Mouse (Mus musculus) splenic B cell, adult 2 months (primary cell): Measurements from ENCODE around the gene Trex1.

Experiments used
- DNase-seq: peaks from one replicate; pipeline ENCODE4 v3.0.0-alpha.2; 2011; ENCODE audit warnings: low read depth, low spot score
- H3K27me3 ChIP-seq: 2 replicates; pipeline ENCODE4 v1.6.1; 2012; ENCODE audit warnings: mild to moderate bottlenecking, low read length, moderate library complexity, mixed read lengths; ENCODE audit not compliant: control insufficient read depth, poor library complexity, insufficient read depth, severe bottlenecking
- H3K36me3 ChIP-seq: 2 replicates; pipeline ENCODE4 v1.6.1; 2012; ENCODE audit warnings: mild to moderate bottlenecking, low read length, moderate library complexity, mixed read lengths; ENCODE audit not compliant: control insufficient read depth, poor library complexity, insufficient read depth, severe bottlenecking

The Trex1 gene

DNA sequence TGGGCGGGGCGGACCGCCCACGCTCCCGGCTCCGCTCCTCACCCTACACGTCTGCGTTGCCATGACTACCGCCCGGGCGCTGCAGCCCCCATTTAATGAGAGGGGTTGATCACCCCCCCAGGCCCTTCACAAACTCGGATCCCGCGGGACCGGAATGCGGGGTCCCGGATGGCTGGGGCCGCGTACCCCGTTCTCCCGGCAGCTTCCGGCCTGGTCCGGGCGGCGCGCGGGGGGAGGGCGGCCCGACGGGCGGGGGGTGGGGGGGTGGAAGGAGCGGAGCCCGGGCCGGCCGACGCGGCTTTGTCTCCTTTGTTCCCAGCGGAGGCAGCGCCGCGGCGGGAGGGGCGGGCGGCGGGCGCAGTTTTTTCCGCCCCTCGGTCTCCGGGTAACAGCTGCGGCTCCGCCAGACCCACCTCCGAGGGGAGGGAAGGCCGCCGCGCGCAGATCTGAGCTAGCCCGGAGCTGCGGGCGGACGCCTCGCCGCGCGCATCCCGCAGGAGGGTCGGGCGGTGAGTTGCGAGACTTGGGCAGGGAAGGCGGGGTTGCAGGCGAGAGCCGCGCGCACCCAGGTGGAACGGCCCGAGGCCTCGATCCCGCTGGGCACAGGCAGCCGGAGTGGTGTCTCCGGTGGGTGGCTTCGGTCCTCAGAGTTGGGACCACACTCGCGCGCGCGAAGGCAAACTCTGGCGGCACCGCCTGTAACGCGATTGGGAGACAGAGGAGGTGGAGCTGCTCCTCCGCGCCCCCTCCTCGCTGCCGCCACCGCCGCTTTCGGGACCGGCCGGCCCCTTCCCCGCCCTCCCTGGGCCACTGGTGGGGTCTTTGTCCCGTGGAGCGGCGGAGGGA is 35.8 kb upstream of the Trex1 start, which contains the start of gene Plxnb1:
Gene Plxnb1 (plus strand): TSS at position 253 of the 846 bp plus-strand sequence.
- H3K27me3 ChIP-seq, result no peaks in the 10 kb centered on the region
- peak; percentile 68 for DNase-seq
- peaks cover 2% of the 10 kb centered on the region; the same call in 1 of the 2 replicates for H3K36me3 ChIP-seq

DNA sequence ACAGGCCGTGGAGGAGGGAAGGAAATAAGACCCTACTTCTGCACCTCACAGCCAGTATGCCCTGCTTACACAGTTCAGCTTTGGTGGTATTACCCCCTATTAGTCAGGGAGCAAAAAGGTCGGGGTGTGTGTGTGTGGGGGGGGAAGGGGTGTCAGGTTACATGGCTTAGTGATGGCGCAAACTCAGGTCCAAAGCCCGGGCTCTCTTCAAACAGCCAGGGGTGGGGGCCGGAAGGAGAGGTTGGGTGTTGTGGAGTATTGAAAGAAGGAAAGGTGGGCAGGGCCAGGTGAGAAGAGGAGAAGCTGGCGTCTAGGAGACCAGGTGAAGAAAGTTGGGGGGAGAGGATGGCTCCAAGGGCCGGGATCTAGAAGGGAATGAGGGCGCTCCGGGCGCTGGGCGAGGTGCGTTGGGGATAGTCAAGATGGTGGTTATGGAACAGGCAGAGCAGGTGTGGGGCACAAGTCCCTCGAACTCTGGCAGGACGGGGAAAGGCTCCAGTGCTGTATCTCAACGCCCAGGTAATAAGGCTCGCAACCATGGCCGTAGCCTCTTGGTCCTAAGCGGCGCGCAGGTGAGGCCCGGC is 35.1 kb upstream of the Trex1 start:
- Histone ChIP-seq H3K27me3 (no peaks in the 10 kb centered on the region), H3K36me3 (peaks cover 3% of the 10 kb centered on the region; the same call in 1 of the 2 replicates)
- DNase-seq, result no peak

DNA sequence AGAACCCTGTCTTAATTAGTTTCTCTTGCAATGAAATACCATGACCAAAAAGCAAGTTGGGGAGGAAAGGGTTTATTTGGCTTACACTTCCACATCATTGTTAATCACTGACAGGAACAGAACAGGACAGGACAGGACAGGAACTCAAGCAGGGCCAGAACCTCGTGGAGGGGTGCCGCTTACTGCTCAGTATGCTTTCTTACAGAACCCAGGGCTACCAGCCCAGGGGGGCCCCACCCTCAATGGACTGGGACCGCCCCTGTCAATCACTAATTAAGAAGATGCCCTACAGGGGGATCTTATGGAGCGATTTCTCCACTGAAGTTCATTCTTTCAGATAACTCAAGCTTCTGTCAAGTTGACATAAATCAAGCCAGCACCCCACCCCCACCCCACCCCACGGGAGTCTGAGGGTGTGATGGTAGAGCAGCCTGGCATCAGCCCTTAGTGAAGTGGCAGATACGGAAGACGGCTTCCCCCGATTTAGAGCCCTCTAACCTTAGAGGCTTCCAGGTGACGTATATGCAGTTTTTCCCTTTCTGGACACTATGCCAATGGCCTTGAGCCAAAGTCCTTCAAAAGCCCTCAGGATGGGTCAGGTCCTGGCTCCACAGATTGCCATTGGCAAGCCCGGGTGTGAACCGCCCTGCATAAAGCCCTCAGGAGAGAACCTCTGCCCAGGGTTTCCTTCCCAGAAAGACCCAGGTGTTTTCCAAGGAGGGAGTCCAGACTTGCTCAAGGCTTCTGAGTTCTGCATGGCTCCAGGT is 34.4 kb upstream of the Trex1 start:
- Histone ChIP-seq H3K27me3 (no peaks in the 10 kb centered on the region), H3K36me3 (peaks cover 3% of the 10 kb centered on the region; the same call in 1 of the 2 replicates)
- no peak for DNase-seq

DNA sequence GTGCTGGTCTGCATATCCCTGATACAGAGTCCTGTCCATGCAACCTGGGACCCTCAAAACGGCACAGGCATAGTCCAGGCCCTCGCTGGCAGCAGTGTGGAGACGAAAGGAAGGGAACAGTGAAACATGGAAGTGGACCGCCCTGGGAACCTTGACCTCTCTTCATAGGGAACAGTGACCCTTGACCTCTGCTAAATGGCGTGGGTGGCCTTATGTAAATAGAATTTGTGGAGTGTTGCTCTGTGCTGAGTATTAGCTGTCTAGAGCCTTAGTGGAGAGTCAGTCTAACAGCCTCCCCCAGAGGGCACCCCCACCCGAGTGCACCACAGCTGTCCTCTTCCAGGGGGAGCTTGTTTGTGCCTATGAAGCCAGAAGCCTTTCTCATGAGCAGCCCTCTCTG is 33.3 kb upstream of the Trex1 start:
- Histone ChIP-seq H3K27me3 (no peaks in the 10 kb centered on the region), H3K36me3 (peaks cover 3% of the 10 kb centered on the region; the same call in 1 of the 2 replicates)
- no peak for DNase-seq

DNA sequence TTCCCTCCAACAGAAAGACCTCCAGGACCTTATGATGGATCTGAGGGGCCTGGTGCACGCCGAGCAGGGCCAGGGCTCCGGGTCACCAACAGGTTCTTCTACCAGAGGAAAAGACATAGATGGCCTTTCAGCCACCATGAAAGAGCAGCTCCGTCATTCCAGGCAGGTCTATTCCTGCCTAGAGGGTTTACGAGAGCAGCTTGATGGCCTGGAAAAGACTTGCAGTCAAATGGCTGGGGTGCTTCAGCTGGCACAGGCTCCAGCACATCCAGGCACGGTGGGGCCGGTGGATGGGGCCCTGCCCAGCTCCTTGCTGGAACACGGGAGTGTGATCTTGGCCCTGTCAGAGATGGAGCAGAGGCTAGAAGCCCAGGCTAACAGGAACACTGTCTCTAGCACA is 32.3 kb upstream of the Trex1 start:
- H3K36me3 ChIP-seq, result peaks cover 3% of the 10 kb centered on the region; the same call in 1 of the 2 replicates
- DNase-seq, result no peak
- H3K27me3 ChIP-seq, result no peaks in the 10 kb centered on the region

DNA sequence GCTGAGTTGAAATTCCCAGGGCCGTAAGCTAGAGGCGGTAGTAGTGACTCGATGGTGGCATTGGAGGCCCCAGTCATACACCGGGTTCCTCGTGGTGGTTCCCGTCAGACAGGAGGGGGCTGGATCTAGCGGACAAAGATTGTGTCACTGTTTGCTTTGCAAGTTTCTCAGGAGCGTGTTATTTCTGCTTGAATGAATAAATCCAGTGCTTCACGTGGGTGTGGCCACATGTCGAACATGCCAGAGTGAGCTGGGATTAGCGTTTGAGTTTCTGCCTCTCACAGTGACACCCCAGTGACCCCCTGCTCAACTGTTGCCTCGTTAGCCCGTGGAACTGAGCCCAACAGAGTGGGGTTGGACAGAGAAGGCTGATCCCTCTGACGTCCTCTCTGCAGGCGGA is 30.9 kb upstream of the Trex1 start:
- H3K27me3 ChIP-seq, result no peaks in the 10 kb centered on the region
- peaks cover 3% of the 10 kb centered on the region; the same call in 1 of the 2 replicates for H3K36me3 ChIP-seq
- no peak for DNase-seq

DNA sequence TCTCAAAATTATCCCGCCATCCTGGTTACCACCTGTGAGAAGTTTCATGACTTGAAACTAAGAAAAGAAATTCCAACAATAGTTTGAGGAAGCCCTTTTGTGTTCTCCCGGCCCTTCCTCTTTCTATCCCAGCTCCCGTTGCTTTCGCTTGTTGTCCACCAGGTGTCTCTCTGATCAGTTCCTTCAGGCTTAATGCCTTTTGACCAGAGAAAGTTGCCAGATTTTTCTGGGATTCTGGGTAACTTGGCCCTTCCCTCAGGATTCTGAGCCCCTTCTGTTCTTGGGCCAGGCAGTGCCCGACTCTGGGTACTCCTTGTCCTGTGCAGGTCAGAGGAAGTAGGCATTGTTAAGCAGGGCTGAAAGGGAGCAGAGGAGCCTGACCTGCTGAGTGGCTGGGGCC is 28.5 kb upstream of the Trex1 start:
- H3K36me3 ChIP-seq, result peaks cover 3% of the 10 kb centered on the region; the same call in 1 of the 2 replicates
- no peaks in the 10 kb centered on the region for H3K27me3 ChIP-seq
- no peak for DNase-seq

DNA sequence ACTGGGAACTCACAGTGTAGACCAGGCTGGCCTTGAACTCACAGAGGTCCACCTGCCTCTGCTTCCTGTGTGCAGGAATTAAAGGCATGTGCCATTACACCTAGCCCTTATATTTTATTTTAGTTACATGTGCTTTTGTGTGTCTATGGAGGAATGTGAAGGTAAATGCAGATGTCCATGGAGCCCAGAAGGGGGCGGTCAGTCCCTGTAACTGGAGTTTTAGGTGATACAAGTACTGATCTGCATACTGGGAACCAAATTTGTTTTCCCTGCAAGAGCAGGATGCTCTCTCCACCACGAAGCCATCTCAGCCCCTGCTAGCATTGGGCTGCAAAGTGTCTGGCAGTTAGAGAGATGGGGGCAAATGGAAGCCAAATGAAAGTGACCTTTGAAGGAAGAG is 25.4 kb upstream of the Trex1 start:
- no peaks in the 10 kb centered on the region for H3K36me3 ChIP-seq
- DNase-seq, result peak; percentile 56
- no peaks in the 10 kb centered on the region for H3K27me3 ChIP-seq

DNA sequence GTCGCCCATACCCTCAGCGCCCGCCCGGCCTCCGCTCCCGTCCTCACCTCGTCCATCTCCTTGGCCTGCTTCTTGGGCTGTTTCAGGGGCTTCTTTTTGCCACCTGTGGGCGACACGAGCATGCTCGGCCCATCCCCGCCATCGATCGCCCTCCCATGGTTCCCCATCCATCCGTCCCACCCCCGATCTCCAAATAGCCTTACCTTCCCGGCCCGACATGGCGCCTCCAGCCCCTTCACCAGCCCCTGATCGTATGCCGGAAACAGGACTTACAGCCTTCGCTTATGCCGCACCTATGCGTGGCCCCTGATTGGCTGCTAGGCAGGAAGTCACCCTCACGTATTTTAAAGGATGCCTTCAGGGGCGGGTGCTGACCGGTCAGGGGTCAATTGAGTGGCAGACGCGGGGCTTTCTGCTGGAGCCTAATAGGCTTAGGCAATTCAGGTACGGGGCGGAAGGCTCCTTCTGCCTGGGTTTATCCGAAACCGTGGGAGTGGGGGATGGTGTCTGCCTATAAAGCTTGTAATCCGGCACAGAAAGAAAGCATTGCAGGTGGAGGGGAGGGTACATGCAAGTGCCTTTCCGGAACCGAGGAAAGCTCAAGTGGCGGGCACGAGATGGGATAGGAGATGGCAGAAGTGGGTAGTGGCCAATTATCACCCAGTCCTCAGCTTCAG is 22.7 kb upstream of the Trex1 start, which contains the start of the genes Ccdc51 and Tma7:
Gene Ccdc51 (plus strand): TSS at position 370 of the 677 bp plus-strand sequence.
Gene Tma7 (minus strand): TSS at position 464 of the 677 bp plus-strand sequence.
- H3K27me3 ChIP-seq, result no peaks in the 10 kb centered on the region
- peak; percentile 88 for DNase-seq
- no peaks in the 10 kb centered on the region for H3K36me3 ChIP-seq

DNA sequence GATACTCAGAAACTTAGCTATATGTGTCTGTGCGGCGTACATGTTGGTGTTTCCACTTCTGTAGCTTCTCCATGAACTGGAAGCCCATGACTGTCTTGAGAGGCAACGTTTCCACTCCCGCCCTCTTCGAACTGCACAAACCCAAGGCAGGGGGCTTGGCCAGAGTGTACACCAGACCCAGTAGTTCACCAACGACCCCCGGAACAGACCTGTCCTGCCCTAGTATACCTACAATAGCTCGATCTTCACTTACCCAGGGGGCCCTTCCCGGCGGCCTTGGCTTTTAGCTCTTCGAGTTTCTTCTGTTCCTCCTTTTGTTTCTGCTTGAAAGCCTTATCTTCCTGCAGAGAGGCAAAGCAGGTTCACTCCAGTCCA is 22.2 kb upstream of the Trex1 start:
- no peaks in the 10 kb centered on the region for H3K36me3 ChIP-seq
- DNase-seq, result no peak
- H3K27me3 ChIP-seq, result no peaks in the 10 kb centered on the region

DNA sequence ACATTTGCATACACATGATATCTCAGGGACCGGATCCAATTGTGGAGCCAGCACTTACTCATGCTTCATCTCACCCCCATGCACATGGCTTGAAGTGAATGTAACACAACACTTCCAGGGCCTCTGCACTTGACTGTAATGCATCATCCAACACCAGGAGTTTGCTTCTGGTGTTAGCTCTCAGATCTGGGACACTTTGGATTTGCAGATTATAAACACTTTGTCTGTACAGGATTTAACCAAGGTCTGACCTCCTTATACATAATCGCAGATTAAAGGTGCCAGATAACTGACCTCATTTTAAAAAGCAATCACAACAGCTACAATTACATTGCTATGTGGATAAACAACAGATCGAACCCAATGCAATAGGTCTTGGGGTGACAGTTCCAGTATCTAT is 21.0 kb upstream of the Trex1 start:
- DNase-seq, result no peak
- Histone ChIP-seq H3K27me3 (no peaks in the 10 kb centered on the region), H3K36me3 (no peaks in the 10 kb centered on the region)

DNA sequence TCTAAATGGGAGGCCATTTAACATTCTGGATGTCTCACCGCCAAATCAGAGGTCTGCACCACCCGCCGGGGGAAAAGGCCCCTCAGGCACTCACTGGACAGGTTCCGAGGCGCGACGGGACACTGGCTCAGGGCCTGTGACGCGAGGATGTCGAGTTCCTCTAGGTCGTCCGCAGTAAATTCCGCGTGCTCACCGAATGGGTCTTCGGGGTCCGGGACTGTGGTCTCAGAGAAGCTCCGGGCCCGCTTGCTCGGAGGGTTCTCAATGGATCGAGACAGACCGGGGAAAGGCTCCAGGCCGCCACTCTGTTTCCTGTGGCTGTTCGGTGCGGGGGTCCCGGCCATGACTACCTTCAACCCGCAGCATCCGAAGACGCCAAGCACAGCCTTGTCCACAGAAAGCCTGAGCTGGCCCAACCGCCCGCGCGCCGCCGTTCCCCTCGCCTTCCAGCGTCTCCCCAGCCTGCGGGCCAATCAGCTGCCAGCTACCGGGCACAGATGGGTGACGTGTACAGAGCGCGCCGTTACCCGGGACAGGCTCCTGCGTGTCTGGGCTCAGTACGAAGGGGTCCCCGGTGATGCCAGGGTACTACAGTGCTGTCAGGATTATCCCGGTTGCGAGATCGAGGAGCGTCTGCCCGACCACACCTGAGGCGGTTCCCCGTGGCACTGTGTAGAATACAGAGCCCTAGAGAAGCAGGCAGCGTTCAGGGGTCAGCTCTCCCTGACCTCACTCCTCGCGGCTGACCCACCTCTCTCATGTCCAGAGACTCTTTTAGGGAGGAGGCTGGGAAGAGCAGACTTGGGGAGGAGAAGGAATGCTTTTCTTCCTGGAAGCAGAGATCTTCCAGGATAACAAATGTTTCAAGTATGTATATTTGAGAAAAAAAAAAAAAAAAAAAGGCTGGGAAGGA is 14.4 kb upstream of the Trex1 start, which contains the start of gene Atrip:
Gene Atrip (minus strand): TSS at position 464 of the 913 bp plus-strand sequence.
- DNase-seq, result peak; percentile 86
- Histone ChIP-seq H3K36me3 (0 out of 2 replicates have a peak, but pooled peaks cover 2% of the 10 kb centered on the region), H3K27me3 (no peaks in the 10 kb centered on the region)

DNA sequence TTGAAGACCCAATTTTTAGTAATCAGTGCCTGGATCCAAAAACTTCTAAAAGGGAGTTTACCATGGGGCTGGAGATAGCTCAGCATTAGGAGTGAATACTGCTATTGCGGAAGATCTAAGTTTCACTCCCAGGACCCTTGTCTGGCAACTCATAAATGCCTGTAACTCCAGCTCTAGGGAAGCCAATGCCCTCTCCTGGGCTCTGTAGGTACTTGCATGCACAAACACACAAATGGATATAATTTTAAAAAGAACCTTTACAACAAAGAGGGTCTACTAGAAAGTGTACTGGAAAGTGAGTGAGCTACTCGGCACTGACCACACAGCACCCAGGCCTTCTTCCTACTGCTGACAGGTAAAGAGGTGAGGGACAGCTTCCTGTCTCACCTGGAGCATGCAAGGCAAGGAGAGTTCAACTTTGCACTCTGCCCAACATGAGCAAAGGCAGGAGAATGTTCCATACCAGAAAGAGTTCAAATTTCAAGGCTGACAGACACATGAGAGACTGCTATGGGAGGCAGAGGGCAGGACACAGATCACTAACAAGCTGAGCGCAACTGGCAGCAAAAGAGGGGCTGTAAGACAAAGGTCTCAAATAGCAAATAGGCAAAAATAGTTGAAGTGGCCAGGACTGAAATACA is 8.7 kb upstream of the Trex1 start:
- no peaks in the 10 kb centered on the region for H3K27me3 ChIP-seq
- H3K36me3 ChIP-seq, result peaks cover 2% of the 10 kb centered on the region; the same call in 1 of the 2 replicates
- DNase-seq, result peak; percentile 22
